Mouse (Mus musculus) CH12.LX (cell line): ENCODE results near the gene Sstr5. TPM values are rescaled to one million over a fixed set of nuclear protein-coding genes. Genes with fewer than 3 reads are reported as not detected.

Experiments
- DNase-seq: peaks from one replicate; pipeline ENCODE4 v3.0.0-alpha.2; 2013; ENCODE audit errors: extremely low read depth
- H3K27ac ChIP-seq: 2 replicates; pipeline ENCODE4 v1.5.1; 2012; ENCODE audit warnings: low read depth, mild to moderate bottlenecking, control low read depth, moderate library complexity; ENCODE audit not compliant: insufficient read depth
- H3K27me3 ChIP-seq: replicated peaks from 2 replicates; pipeline ENCODE3; 2012; ENCODE audit warnings: inconsistent platforms
- H3K36me3 ChIP-seq, 2 experiments: replicated peaks in 1 of 2; 2 replicates each; pipeline versions ENCODE3 to v1.6.1; 2012; ENCODE audit warnings: inconsistent platforms in 1 of 2, low read length in 1 of 2, mild to moderate bottlenecking in 1 of 2, mixed read lengths in 1 of 2, moderate library complexity in 1 of 2; ENCODE audit not compliant: control insufficient read depth in 1 of 2, insufficient read depth in 1 of 2
- H3K4me1 ChIP-seq, 2 experiments: 2 replicates each; pipeline ENCODE4 v1.6.1; 2012; ENCODE audit warnings: inconsistent platforms in 1 of 2, moderate library complexity in 1 of 2; ENCODE audit not compliant: insufficient read depth in 2 of 2, control insufficient read depth in 1 of 2
- H3K4me2 ChIP-seq: 2 replicates; pipeline ENCODE4 v1.6.1; 2012; ENCODE audit warnings: low read depth, mild to moderate bottlenecking, control low read depth; ENCODE audit not compliant: poor library complexity, insufficient read depth, severe bottlenecking
- H3K4me3 ChIP-seq, 3 experiments: fragments of 150-350 bp in 1 of 3; sonication (generic) in 1 of 3; replicated peaks in 1 of 3; 2 replicates each; pipeline versions ENCODE3 to v1.5.1; 2011 to 2012; ENCODE audit warnings: low read depth in 2 of 3, low read length in 2 of 3, mild to moderate bottlenecking in 2 of 3, moderate library complexity in 2 of 3, control low read depth in 1 of 3, improper control_type of control experiment in 1 of 3, inconsistent platforms in 1 of 3, mixed read lengths in 1 of 3; ENCODE audit not compliant: poor library complexity in 1 of 3
- H3K79me2 ChIP-seq: replicated peaks from 2 replicates; pipeline ENCODE4 v1.6.1; 2012; ENCODE audit warnings: mild to moderate bottlenecking, moderate library complexity; ENCODE audit not compliant: control insufficient read depth, poor library complexity, insufficient read depth, severe bottlenecking; ENCODE audit errors: extremely low read depth
- H3K9ac ChIP-seq: 2 replicates; pipeline ENCODE4 v1.6.1; 2012; ENCODE audit warnings: low read depth, mild to moderate bottlenecking, control low read depth, moderate library complexity; ENCODE audit not compliant: insufficient read depth
- H3K9me3 ChIP-seq: replicated peaks from 2 replicates; pipeline ENCODE3; 2012; ENCODE audit warnings: low read length, inconsistent platforms, mixed read lengths
- BHLHE40 ChIP-seq: IDR thresholded peaks from 2 replicates; pipeline ENCODE4 v1.6.1; 2011; ENCODE audit warnings: mild to moderate bottlenecking, low read depth, low read length, improper control_type of control experiment
- CHD1 ChIP-seq: IDR thresholded peaks from 2 replicates; pipeline ENCODE4 v1.6.1; 2012; ENCODE audit warnings: low read depth, low read length, improper control_type of control experiment, inconsistent platforms
- CTCF ChIP-seq, 2 experiments: IDR thresholded peaks in 1 of 2; conservative IDR thresholded peaks in 1 of 2; 2 replicates each; pipeline ENCODE4 v1.5.1; 2011 to 2012; ENCODE audit warnings: low read depth in 2 of 2, low read length in 2 of 2, improper control_type of control experiment in 1 of 2, inconsistent platforms in 1 of 2, mild to moderate bottlenecking in 1 of 2, moderate library complexity in 1 of 2
- E2F4 ChIP-seq: IDR thresholded peaks from 2 replicates; pipeline ENCODE4 v1.6.1; 2011; ENCODE audit warnings: low read depth, low read length, improper control_type of control experiment; ENCODE audit not compliant: insufficient replicate concordance
- ELF1 ChIP-seq: IDR thresholded peaks from 2 replicates; pipeline ENCODE4 v1.6.1; 2014; ENCODE audit warnings: low read depth, mild to moderate bottlenecking, inconsistent platforms, low read length, improper control_type of control experiment
- GABPA ChIP-seq: IDR thresholded peaks from 2 replicates; pipeline ENCODE4 v1.6.1; 2012; ENCODE audit warnings: low read depth, low read length, improper control_type of control experiment, inconsistent platforms; ENCODE audit not compliant: insufficient replicate concordance
- HCFC1 ChIP-seq: IDR thresholded peaks from 2 replicates; pipeline ENCODE4 v1.6.1; 2012; ENCODE audit warnings: low read depth, mild to moderate bottlenecking, inconsistent platforms, low read length, improper control_type of control experiment
- IRF4 ChIP-seq: IDR thresholded peaks from 2 replicates; pipeline ENCODE4 v1.6.1; 2014; ENCODE audit warnings: low read depth, mild to moderate bottlenecking, inconsistent platforms, low read length, improper control_type of control experiment
- JUN ChIP-seq: IDR thresholded peaks from 2 replicates; pipeline ENCODE4 v1.6.1; 2011; ENCODE audit warnings: low read depth, mild to moderate bottlenecking, low read length, improper control_type of control experiment, moderate library complexity; ENCODE audit not compliant: insufficient read depth
- KAT2A ChIP-seq: IDR thresholded peaks from 2 replicates; pipeline ENCODE4 v1.6.1; 2012; ENCODE audit warnings: low read length, improper control_type of control experiment, inconsistent platforms; ENCODE audit not compliant: insufficient replicate concordance
- MAFK ChIP-seq: IDR thresholded peaks from 2 replicates; pipeline ENCODE4 v1.6.1; 2011; ENCODE audit warnings: low read length, improper control_type of control experiment; ENCODE audit not compliant: insufficient replicate concordance
- MAX ChIP-seq: IDR thresholded peaks from 2 replicates; pipeline ENCODE4 v1.6.1; 2011; ENCODE audit warnings: low read length, improper control_type of control experiment
- MAZ ChIP-seq: IDR thresholded peaks from 2 replicates; pipeline ENCODE4 v1.6.1; 2012; ENCODE audit warnings: low read depth, mild to moderate bottlenecking, inconsistent platforms, low read length, improper control_type of control experiment, moderate library complexity
- MEF2A ChIP-seq: IDR thresholded peaks from 2 replicates; pipeline ENCODE4 v1.6.1; 2014; ENCODE audit warnings: low read depth, mild to moderate bottlenecking, inconsistent platforms, low read length, improper control_type of control experiment, borderline replicate concordance
- MXI1 ChIP-seq: IDR thresholded peaks from 2 replicates; pipeline ENCODE4 v1.6.1; 2011; ENCODE audit warnings: mild to moderate bottlenecking, low read depth, low read length, improper control_type of control experiment
- MYC ChIP-seq: IDR thresholded peaks from 2 replicates; pipeline ENCODE4 v1.6.1; 2011; ENCODE audit warnings: low read depth, mild to moderate bottlenecking, improper control_type of control experiment, low read length
- POLR2AphosphoS2 ChIP-seq: IDR thresholded peaks from 2 replicates; pipeline ENCODE4 v1.6.1; 2011; ENCODE audit warnings: low read depth, low read length, improper control_type of control experiment
- RAD21 ChIP-seq: IDR thresholded peaks from 2 replicates; pipeline ENCODE4 v1.6.1; 2011; ENCODE audit warnings: low read depth, mild to moderate bottlenecking, low read length, improper control_type of control experiment, moderate library complexity
- SIN3A ChIP-seq: IDR thresholded peaks from 2 replicates; pipeline ENCODE4 v1.6.1; 2012; ENCODE audit warnings: low read length, improper control_type of control experiment, inconsistent platforms
- SMC3 ChIP-seq: IDR thresholded peaks from 2 replicates; pipeline ENCODE4 v1.6.1; 2011; ENCODE audit warnings: low read depth, low read length, improper control_type of control experiment
- TBP ChIP-seq: conservative IDR thresholded peaks from 2 replicates; pipeline ENCODE4 v1.6.1; 2011; ENCODE audit warnings: low read depth, low read length, improper control_type of control experiment
- TCF12 ChIP-seq: IDR thresholded peaks from 2 replicates; pipeline ENCODE4 v1.6.1; 2014; ENCODE audit warnings: low read depth, mild to moderate bottlenecking, inconsistent platforms, low read length, improper control_type of control experiment
- UBTF ChIP-seq: IDR thresholded peaks from 2 replicates; pipeline ENCODE4 v1.6.1; 2012; ENCODE audit warnings: low read depth, mild to moderate bottlenecking, inconsistent platforms, low read length, improper control_type of control experiment, moderate library complexity
- USF1 ChIP-seq: IDR thresholded peaks from 2 replicates; pipeline ENCODE4 v1.6.1; 2014; ENCODE audit warnings: low read depth, mild to moderate bottlenecking, inconsistent platforms, low read length, improper control_type of control experiment
- USF2 ChIP-seq: conservative IDR thresholded peaks from 2 replicates; pipeline ENCODE4 v1.6.1; 2011; ENCODE audit warnings: low read depth, low read length, improper control_type of control experiment
- ZC3H11A ChIP-seq: IDR thresholded peaks from 2 replicates; pipeline ENCODE4 v1.6.1; 2012; ENCODE audit warnings: low read depth, mild to moderate bottlenecking, inconsistent platforms, low read length, improper control_type of control experiment
- ZNF384 ChIP-seq: IDR thresholded peaks from 2 replicates; pipeline ENCODE4 v1.6.1; 2012; ENCODE audit warnings: low read depth, low read length, improper control_type of control experiment, inconsistent platforms
- dilution Hi-C: fragments of 300-500 bp; cut with MboI; formaldehyde crosslinking; loops from 2 replicates; pipeline ENCODE4 v1.14.3; 2020; ENCODE audit warnings: low sequenced_read_pairs; ENCODE audit not compliant: extremely low pct_unique_long_range_greater_than_20kb, extremely low pct_ligation_motif_present
- in situ Hi-C: fragments of 300-500 bp; cut with MboI; formaldehyde crosslinking; loops from 3 replicates; pipeline ENCODE4 v1.14.3; 2019; ENCODE audit warnings: low sequenced_read_pairs, low pct_ligation_motif_present, low pct_unique_long_range_greater_than_20kb, mixed read lengths
- polyA plus RNA-seq: library from polyadenylated mRNA; unstranded; fragments of >175 nt; gene quantifications from 2 replicates; pipeline ENCODE4 v1.2.1, GENCODE M21; 2012; ENCODE audit warnings: low read depth; ENCODE audit not compliant: insufficient read length
- total RNA-seq, 2 experiments: library from RNA; depleted of rRNA; stranded (reverse); fragments of 300-350 nt in 1 of 2; fragments of >200 nt in 1 of 2; gene quantifications; 2 replicates each; pipeline ENCODE4 v1.2.3; 2012 to 2014

Gene Sstr5
- total and polyA plus RNA-seq, 3 experiments, result 0.35 to 1.9 (median 0.38) TPM

- H3K4me2 ChIP-seq, result no peak overlapping the region
- TF ChIP-seq USF1 (no peak), IRF4 (no peak), MXI1 (no peak), ELF1 (no peak), MYC (no peak), JUN (no peak), KAT2A (no peak), CTCF (conservative IDR thresholded peaks at IDR 0.05 in 1 of 2, IDR thresholded peaks at IDR 0.05 in 1 of 2; ENCODE audit: low read depth in 2 of 2, low read length in 2 of 2) (no peak), TBP (no peak), MAX (no peak), SIN3A (no peak), BHLHE40 (no peak), SMC3 (no peak), HCFC1 (no peak), RAD21 (no peak), CHD1 (no peak), MAFK (no peak), ZNF384 (no peak)
- H3K9me3 ChIP-seq, result no peaks in the 10 kb centered on the region
- no peaks in the 10 kb centered on the region for H3K4me1 ChIP-seq
- in situ Hi-C loops, result no loop called here
- H3K79me2 ChIP-seq, result no peaks in the 10 kb centered on the region
- H3K36me3 ChIP-seq, result no peaks in the 10 kb centered on the region
- peaks cover 87% of the 10 kb centered on the region for H3K27me3 ChIP-seq
- dilution Hi-C loops, result no loop called here
- H3K4me3 ChIP-seq, result no peak overlapping the region
- no peak overlapping the region for H3K9ac ChIP-seq
- H3K27ac ChIP-seq, result no peak overlapping the region
- DNase-seq, result no peak
Measured at GRCm38 (mm10) chr17:25466257-25466656, 30.8 kb downstream of the Sstr5 start.

GRCm38 (mm10) chr17:25464091-25464490 is 33.0 kb downstream of the Sstr5 start:
- Histone ChIP-seq H3K36me3 (no peaks in the 10 kb centered on the region), H3K9me3 (peaks cover 3% of the 10 kb centered on the region), H3K79me2 (no peaks in the 10 kb centered on the region), H3K4me1 (no peaks in the 10 kb centered on the region), H3K4me2 (no peak overlapping the region), H3K4me3 (no peak overlapping the region), H3K27me3 (peaks cover 87% of the 10 kb centered on the region), H3K9ac (no peak overlapping the region), H3K27ac (no peak overlapping the region)
- dilution Hi-C loops, result no loop called here
- in situ Hi-C loops, result no loop called here
- TF ChIP-seq TCF12, result no peak
- no peak for TF ChIP-seq USF1
- no peak for TF ChIP-seq MYC
- no peak for TF ChIP-seq ZC3H11A
- no peak for TF ChIP-seq USF2
- no peak for TF ChIP-seq MEF2A
- no peak for TF ChIP-seq UBTF
- no peak for TF ChIP-seq POLR2AphosphoS2
- TF ChIP-seq JUN, result no peak
- TF ChIP-seq MAZ, result no peak
- no peak for TF ChIP-seq E2F4
- TF ChIP-seq GABPA, result no peak
- DNase-seq, result no peak
